Mouse (Mus musculus): ENCODE measurements around the gene Ercc6.

Ercc6 gene

DNA sequence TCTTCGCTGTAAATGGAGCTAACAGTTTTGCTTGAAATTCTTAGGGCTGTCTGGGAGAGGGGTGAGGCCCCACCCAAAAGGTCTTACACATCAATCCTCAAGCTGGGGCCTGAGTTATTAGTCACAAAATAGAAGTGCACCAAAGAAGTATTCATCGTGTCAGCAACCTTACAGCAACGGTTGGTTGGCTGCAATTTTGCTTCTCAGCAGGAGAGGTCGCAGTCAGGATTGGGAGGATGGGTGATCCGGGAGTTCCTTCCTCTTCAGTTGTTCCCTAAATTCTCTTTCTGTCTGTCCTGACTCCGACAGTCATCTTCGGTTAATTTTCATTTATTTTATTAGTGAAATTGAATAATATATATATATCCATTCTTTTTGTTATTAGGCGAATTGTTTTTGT is 59.2 kb downstream of the Ercc6 start:
- no peak for DNase-seq (ENCODE audit: low spot score)

DNA sequence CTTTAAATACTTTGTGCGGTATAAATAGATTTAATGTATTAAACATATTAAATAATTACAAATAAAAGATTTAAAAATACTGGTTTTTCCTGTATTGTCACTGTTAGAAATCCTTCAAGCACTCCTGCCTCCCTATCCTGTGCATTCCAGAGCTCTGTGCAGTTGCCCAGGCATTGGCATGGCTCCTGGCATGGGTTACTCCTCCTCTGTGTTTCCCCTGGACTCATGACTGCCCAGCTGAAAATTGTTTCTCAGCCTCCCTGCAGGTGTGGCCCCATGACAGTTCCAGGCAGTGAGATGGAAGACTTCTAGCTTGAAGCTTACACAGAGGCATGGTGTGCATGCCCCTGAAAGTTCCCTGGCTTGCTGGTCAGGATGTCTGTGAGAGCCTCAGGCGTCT is 65.1 kb downstream of the Ercc6 start:
- no peak for DNase-seq (ENCODE audit: low spot score)

- no peak for DNase-seq (ENCODE audit: low spot score)
Observed at GRCm38 (mm10) chr14:32583696-32584095, 70.4 kb downstream of the Ercc6 start.

DNA sequence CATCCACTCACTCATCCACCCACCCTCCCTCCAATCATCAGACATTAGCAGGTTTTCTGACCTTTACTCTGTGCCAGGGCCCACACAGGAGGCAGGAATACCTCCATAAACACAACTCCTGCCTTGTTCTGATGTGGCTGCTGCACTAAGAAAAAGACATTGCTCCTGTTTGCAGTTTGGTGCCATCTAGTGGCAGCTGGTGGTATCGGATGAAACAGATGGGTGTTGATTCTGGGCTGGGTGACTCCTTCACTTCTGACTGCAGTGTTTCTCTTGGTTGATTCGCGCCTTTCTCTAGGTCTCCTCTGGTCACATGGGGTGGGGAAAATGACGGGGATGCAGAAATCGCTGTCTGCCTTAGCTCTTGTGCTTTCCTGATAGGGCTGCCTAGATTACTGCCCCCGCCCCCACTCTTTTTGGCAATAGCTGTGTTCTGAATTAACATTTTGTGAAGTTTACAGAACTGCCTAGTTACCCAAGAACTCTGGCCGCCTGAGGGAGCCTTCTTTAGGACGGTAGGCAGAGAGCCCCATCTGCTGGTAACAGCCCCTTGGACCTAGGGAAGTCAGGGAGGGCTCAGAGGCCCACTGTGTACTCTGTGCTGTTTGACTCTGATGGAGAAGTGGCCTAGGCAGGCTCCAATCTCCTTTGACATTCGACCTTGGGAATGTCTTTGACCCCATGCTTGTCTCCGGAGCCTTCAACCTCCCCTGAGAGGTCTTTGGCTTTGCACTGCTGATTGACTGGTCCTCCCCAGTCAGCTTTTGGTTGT is 73.9 kb downstream of the Ercc6 start:
- DNase-seq (ENCODE audit: low spot score) = peak; percentile 84

GRCm38 (mm10) chr14:32590377-32590776 is 77.1 kb downstream of the Ercc6 start:
- no peak for DNase-seq (ENCODE audit: low spot score)

DNA sequence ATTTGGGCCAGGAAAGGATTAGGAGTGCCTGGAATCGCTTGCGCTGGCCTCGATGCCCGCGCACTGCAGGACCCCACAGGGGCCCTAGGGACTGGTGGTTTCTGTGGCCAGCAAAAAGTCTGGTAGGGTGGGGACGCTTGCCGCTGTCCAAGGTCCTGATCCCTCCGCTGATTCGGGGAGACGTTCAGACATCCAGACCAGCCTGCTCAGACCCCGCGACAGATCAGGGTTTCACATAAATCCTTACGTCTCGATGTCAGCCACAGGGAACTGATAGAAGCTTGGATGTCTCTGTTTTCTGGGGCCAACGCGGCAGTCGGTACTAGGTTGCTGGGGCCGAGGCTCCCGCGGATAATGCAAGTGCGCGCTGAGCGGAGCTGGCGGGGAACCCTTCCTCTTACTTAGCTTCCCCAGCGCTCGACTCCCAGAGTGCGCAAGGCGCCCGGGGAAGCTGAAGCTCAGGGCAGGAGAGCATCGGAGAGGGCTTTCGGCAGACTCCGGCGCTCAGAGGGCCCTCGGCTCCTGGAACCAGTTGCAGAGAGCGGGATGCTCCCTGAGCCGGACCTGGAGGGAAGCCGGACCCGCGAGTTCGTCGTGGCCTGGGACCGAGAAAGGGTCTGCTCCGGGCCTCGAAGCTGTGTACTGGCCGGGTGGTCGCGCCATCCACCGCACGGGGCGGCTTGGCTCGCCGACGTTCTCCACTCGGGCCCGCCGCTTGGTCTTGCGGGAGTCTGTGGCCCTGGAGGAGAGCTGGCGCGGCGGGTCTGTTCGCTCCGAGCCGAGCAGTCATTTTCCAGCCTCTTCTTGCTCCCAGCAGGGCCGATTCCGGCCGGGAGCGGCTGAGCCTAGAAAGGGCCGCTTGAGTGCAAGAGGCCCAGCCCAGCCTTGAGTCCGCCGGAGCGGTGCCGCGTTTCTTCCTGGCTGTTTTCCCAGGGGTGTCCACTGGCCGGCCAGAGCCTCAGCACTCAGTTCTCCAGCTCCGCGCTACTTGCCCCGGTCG is 84.2 kb downstream of the Ercc6 start:
- peak; percentile 91 for DNase-seq (ENCODE audit: low spot score)

DNA sequence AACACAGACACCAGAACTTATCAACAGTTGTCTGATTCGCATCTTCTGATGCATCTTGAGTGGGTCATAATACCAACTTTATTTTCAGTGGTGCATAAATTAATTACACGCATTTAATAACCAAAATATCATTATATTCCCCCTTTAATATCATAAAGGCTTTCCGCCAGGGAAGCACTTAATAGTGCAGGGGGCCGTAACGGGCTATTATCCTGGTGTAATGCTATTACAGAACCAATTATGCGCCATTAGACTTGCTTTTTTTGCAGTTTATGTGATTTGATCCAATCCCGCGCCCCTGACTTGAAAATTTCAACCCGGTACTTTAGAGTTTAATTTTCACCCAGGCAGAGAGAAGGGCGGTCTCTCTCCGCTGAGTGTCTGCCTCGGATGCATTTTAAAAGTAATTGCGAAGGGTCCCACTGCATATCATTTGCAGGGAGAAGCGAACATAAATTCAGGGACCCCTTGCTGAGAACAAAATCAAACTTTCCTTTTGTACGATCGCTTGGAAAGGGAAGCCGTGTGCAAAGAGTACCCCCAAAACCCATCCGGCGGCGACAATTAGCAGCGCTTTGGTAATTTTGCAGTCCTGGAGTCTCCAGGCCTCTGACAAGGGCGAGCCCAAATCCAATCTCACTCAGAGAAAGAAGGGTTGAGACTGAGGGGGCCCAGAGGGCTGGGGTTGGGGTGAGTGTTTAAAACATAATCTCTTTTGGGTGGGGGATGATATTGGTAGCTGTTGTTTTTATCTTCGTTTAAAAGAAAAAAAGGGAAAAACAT is 85.3 kb downstream of the Ercc6 start:
- DNase-seq (ENCODE audit: low spot score) = peak; percentile 22

GRCm38 (mm10) chr14:32599290-32600041 is 86.1 kb downstream of the Ercc6 start, which contains the start of gene Prrxl1:
Prrxl1 (plus strand) TSS chr14:32599407.
- peak; percentile 52 for DNase-seq (ENCODE audit: low spot score)

DNA sequence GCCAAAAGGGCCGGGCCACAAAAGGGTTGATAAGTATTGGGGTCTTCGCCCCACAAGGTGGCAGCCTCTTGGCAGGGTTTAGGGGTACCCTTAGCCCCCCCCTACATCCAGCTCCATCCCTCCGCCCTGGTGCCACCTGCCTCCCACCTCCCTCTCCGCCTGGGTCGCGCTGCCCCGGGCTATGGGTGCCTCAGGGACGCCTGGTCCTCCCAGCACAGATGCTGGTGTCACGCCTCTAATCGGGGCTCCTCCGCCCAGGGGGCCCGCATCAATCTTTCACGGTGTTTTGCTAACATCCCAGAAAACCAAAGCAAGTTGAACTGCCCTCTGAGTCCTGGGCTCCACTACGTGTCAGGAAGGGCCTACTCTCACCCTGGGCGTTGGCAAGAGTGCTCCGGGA is 86.8 kb downstream of the Ercc6 start:
- peak; percentile 14 for DNase-seq (ENCODE audit: low spot score)

DNA sequence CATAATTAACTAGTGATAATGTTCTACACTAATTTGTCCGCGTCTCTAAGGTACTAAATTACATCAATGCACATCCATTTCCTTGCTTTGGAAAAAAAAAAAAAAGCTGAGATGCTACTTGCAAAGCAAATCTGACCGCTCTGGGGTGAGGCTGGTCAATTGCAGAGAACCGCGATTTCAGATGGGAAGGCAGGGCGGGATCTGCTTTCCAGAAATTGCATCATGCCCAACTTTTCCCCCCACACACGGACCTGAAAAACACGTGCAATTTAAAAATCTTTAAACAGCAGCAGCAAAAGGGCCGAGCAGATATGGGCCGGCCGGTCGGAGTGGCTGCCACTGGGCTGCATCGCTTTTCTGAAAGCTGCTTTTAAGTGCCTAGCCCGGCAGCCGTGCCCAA is 92.2 kb downstream of the Ercc6 start:
- DNase-seq (ENCODE audit: low spot score) = no peak

- no peak for DNase-seq (ENCODE audit: low spot score)
Observed at GRCm38 (mm10) chr14:32606316-32606715, 93.0 kb downstream of the Ercc6 start.

DNA sequence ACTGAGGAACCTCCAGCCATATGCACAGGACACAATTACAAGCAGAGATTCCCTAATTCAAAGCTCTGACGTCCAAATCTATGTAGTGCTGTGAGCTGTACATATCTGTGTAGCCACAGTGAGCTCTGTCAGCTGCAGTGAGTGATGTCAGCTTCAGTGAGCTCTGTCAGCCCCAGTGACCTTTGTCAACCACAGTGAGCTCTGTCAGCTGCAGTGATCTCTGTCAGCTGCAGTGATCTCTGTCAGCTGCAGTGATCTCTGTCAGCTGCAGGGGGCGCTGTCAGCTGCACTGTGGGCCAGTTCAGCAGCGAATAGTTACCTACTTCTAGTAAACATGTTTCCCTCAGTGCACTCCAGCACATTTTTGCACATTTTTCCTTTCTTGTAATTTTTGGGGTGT is 96.1 kb downstream of the Ercc6 start:
- peak; percentile 43 for DNase-seq (ENCODE audit: low spot score)

GRCm38 (mm10) chr14:32617253-32617652 is 103.9 kb downstream of the Ercc6 start:
- no peak for DNase-seq (ENCODE audit: low spot score)

DNA sequence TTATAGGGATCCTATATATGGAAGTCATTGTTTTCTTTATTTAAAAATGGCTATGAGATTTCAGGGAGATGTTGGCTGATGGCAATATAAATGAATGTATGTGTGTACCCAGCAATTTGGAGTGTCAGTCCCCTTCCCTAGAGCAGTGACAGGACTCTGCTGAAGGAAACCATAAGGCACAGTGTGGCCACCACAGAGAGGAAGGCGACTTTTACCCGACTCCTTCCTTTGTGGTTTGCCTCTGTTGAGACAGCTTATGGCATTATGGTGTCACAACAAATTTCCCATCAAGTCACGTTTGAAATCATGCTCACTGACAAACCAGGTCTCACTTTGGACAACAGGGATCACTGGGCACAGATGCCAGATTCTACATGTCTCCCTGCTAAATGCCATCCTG is 110.9 kb downstream of the Ercc6 start:
- no peak for DNase-seq (ENCODE audit: low spot score)

- DNase-seq (ENCODE audit: low spot score) = no peak
Observed at GRCm38 (mm10) chr14:32624811-32625210, 111.5 kb downstream of the Ercc6 start.

GRCm38 (mm10) chr14:32627271-32627670 is 114.0 kb downstream of the Ercc6 start:
- no peak for DNase-seq (ENCODE audit: low spot score)

DNA sequence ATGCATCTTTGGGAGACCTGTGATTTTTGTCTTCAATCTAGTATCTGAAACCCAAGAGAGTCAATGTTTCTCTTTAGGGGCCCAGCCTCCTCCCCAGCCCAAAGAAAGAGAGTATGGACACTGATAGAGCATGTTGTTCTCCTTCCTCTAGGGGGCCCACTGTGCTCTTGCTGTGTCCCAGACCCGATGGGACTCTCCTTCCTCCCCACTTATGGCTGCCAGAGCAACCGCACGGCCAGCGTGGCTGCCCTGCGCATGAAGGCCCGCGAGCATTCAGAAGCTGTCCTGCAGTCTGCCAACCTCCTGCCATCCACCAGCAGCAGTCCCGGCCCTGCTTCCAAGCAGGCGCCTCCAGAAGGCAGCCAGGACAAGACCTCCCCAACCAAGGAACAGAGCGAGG is 115.3 kb downstream of the Ercc6 start:
- DNase-seq (ENCODE audit: low spot score) = peak; percentile 26
